ENCODE assay signal across 17 mouse cellular contexts in the genomic region with DNA sequence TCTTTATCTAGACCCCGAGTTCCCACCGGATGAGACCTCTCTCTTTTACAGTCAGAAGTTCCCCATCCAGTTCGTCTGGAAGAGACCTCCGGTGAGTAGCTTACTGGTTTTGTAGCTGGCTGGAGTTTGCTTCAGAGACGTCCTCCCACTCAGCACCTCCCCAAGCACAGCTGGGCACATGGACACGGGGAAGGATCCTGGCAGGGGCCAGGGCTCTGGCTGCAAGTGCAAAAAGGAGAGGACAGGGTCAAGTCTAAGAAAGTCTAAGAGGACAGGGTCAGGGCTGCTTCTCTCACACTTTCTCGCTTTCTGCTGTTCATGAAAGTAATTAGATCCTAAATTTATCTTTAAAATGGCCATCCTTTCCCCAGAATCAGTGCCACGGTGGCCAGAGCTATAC. TPM values are rescaled to one million over a fixed set of nuclear protein-coding genes. Genes with fewer than 3 reads are reported as not detected.
DNase-seq lines count a peak whose midpoint lies in the region.
"Had no signal": no experiment of that assay in that cellular context is flagged by ENCODE, and none has a peak within 500 bp of the region (broad histone marks: within the 10 kb centered on the region; RNA-seq: fewer than 3 reads in every experiment).

No protein-coding gene starts in this region.

- H3K4me3 ChIP-seq in brown adipose tissue, adult 24 weeks (ENCODE audit: insufficient read depth, low read depth, low read length): no peak overlapping the region
- H3K4me3 ChIP-seq: forebrain, embryonic 10.5 days; heart, embryonic 15.5 days; limb, embryonic 12.5 days; liver, embryonic 15.5 days; stomach, embryonic 15.5 days had no signal

- peak; percentile 74 for DNase-seq in gastrocnemius, adult 18-20 months (ENCODE audit: low spot score)
- DNase-seq in gastrocnemius, postnatal 4 days (ENCODE audit: low spot score in 2 of 2): no peak
- DNase-seq in lung, postnatal 25 days (ENCODE audit: low spot score): peak; percentile 9
- DNase-seq in lung, postnatal 14 days: no peak
- peak; percentile 38 to 55 for DNase-seq in gastrocnemius, postnatal 36 days
- no peak for DNase-seq in left cerebral cortex, adult 18-20 months (ENCODE audit: low spot score in 2 of 2)
- DNase-seq in cerebellum, adult 11 months: no peak
- DNase-seq: cerebellum, adult 11-12 months; cerebellum, postnatal 14 days; kidney, postnatal 36 days had no signal

- intact Hi-C loops in gastrocnemius, postnatal 36 days (cut with DNase I): no loop called here

- 0 out of 2 replicates have a peak, but pooled peaks cover 2% of the 10 kb centered on the region for H3K4me1 ChIP-seq in brown adipose tissue, adult 24 weeks (ENCODE audit: control insufficient read depth, insufficient read depth, insufficient read length, low read length)
- H3K4me1 ChIP-seq: forebrain, embryonic 10.5 days; limb, embryonic 12.5 days; stomach, embryonic 15.5 days had no signal

- peak overlapping the region; percentile 30; the same call in 1 of the 2 replicates for H3K27ac ChIP-seq in brown adipose tissue, adult 24 weeks (replicated peaks; ENCODE audit: low read depth, low read length)
- H3K27ac ChIP-seq: forebrain, embryonic 10.5 days; limb, embryonic 12.5 days; liver, embryonic 15.5 days; stomach, embryonic 15.5 days had no signal

RNA-seq across cellular contexts. Expression of a gene that starts 8.3 kb away (rescaled TPM):
- total RNA-seq in gastrocnemius, adult 18-20 months (2021): 100 to 1,000 TPM; 126 to 135 TPM
- 10 to 100 TPM; 79.3 to 83.4 TPM for total RNA-seq in gastrocnemius, postnatal 4 days (2021)
- 1.1 and 2.1 TPM in 2 replicates for polyA plus RNA-seq in brown adipose tissue, adult 24 weeks (2012; ENCODE audit: insufficient read depth, insufficient read length, missing spikeins)
- 100 to 1,000 TPM; 115 to 125 TPM for total RNA-seq in gastrocnemius, postnatal 36 days (2021)
- total RNA-seq in left cerebral cortex, adult 18-20 months (2021): 1 to 10 TPM; 4.2 TPM
- polyA plus RNA-seq: G1E had no signal

Comparison
In these comparisons a context has a peak if more than half of its experiments do, and no peak if none do; other contexts are left out.
1. DNase-seq: peak in gastrocnemius, adult 18-20 months (single experiment), lung, postnatal 25 days (single experiment) and gastrocnemius, postnatal 36 days (2 of 2); none in gastrocnemius, postnatal 4 days (0 of 2), lung, postnatal 14 days (single experiment), left cerebral cortex, adult 18-20 months (0 of 2) and cerebellum, adult 11 months (single experiment).
2. RNA of a gene that starts 8.3 kb away (total RNA-seq): 126 to 135 TPM in gastrocnemius, adult 18-20 months, 115 to 125 TPM in gastrocnemius, postnatal 36 days and 79.3 to 83.4 TPM in gastrocnemius, postnatal 4 days; 4.2 TPM in left cerebral cortex, adult 18-20 months; every median in the first group is over 10 times any median in the second.